Mouse (Mus musculus): ENCODE results near the gene Tbk1. TPM values are rescaled to one million over a fixed set of nuclear protein-coding genes. Genes with fewer than 3 reads are reported as not detected.

Tbk1 gene
- total RNA-seq, 2 experiments from 2014 or later = 44.3 to 53.2 TPM

- DNase-seq (ENCODE audit: low spot score in 2 of 2) = no peak
Observed at GRCm38 (mm10) chr10:121596580-121596979, 10.0 kb upstream of the Tbk1 start.

GRCm38 (mm10) chr10:121591106-121591505 lies 4.5 kb upstream of the Tbk1 start:
- DNase-seq (ENCODE audit: low spot score in 2 of 2) = no peak

- no peak for DNase-seq (ENCODE audit: low spot score in 2 of 2)
Observed at GRCm38 (mm10) chr10:121587371-121587840, 819 bp upstream of the Tbk1 start.

GRCm38 (mm10) chr10:121585791-121586642 lies 570 bp downstream of the Tbk1 start:
- peak in 1 of 2 experiments; percentile 22 for DNase-seq (ENCODE audit: low spot score in 2 of 2)

GRCm38 (mm10) chr10:121585056-121585790 lies 1.4 kb downstream of the Tbk1 start:
- no peak for DNase-seq (ENCODE audit: low spot score in 2 of 2)

GRCm38 (mm10) chr10:121584033-121584432 lies 2.6 kb downstream of the Tbk1 start:
- no peak for DNase-seq (ENCODE audit: low spot score in 2 of 2)

GRCm38 (mm10) chr10:121583016-121583415 lies 3.6 kb downstream of the Tbk1 start:
- DNase-seq (ENCODE audit: low spot score in 2 of 2) = no peak

GRCm38 (mm10) chr10:121582287-121582686 lies 4.3 kb downstream of the Tbk1 start:
- DNase-seq (ENCODE audit: low spot score in 2 of 2) = no peak

GRCm38 (mm10) chr10:121581405-121581804 lies 5.2 kb downstream of the Tbk1 start:
- no peak for DNase-seq (ENCODE audit: low spot score in 2 of 2)

GRCm38 (mm10) chr10:121580381-121580780 lies 6.2 kb downstream of the Tbk1 start:
- no peak for DNase-seq (ENCODE audit: low spot score in 2 of 2)

GRCm38 (mm10) chr10:121576372-121576771 lies 10.2 kb downstream of the Tbk1 start:
- no peak for DNase-seq (ENCODE audit: low spot score in 2 of 2)

- DNase-seq (ENCODE audit: low spot score in 2 of 2) = no peak
Observed at GRCm38 (mm10) chr10:121571511-121572147, 15.0 kb downstream of the Tbk1 start.

GRCm38 (mm10) chr10:121571031-121571430 lies 15.6 kb downstream of the Tbk1 start:
- no peak for DNase-seq (ENCODE audit: low spot score in 2 of 2)

- no peak for DNase-seq (ENCODE audit: low spot score in 2 of 2)
Observed at GRCm38 (mm10) chr10:121569796-121570195, 16.8 kb downstream of the Tbk1 start.

GRCm38 (mm10) chr10:121569001-121569589 lies 17.5 kb downstream of the Tbk1 start:
- no peak for DNase-seq (ENCODE audit: low spot score in 2 of 2)

- DNase-seq (ENCODE audit: low spot score in 2 of 2) = no peak
Observed at GRCm38 (mm10) chr10:121568534-121568933, 18.1 kb downstream of the Tbk1 start.

GRCm38 (mm10) chr10:121568026-121568425 lies 18.6 kb downstream of the Tbk1 start:
- DNase-seq (ENCODE audit: low spot score in 2 of 2) = no peak

- no peak for DNase-seq (ENCODE audit: low spot score in 2 of 2)
Observed at GRCm38 (mm10) chr10:121564447-121564846, 22.1 kb downstream of the Tbk1 start.

- DNase-seq (ENCODE audit: low spot score in 2 of 2) = no peak
Observed at GRCm38 (mm10) chr10:121558231-121558630, 28.4 kb downstream of the Tbk1 start.

GRCm38 (mm10) chr10:121556263-121556662 lies 30.3 kb downstream of the Tbk1 start:
- DNase-seq (ENCODE audit: low spot score in 2 of 2) = no peak

- no peak for DNase-seq (ENCODE audit: low spot score in 2 of 2)
Observed at GRCm38 (mm10) chr10:121550334-121550733, 36.3 kb downstream of the Tbk1 start.
